Mouse (Mus musculus): Measurements from ENCODE around the gene Bcam.

DNA sequence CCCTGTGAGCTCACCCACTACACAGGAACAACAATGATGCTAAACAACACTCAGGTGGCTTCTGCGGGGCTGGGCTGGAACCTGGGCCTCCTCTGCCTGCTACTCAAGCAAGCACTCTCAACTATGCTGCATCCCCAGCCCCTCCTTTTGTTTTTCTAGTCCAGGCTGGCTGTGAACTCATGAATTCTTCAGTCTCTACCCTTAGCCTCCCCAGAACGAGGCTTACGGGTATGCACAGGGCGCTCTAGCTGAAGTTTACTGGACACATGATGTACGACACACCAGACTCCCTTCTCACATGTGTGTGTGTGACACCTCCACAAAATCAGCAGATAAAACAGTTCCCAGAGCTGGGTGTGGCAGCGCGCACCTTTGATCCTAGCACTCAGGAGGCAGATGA lies 48.1 kb upstream of the Bcam start:
- no peak for TF ChIP-seq CTCF (IDR thresholded peaks at IDR 0.05; ENCODE audit: low read depth)
- TF ChIP-seq EP300 (IDR thresholded peaks at IDR 0.05; ENCODE audit: low read depth): no peak
